Mouse (Mus musculus): ENCODE results near the gene Hsd17b3.

DNA sequence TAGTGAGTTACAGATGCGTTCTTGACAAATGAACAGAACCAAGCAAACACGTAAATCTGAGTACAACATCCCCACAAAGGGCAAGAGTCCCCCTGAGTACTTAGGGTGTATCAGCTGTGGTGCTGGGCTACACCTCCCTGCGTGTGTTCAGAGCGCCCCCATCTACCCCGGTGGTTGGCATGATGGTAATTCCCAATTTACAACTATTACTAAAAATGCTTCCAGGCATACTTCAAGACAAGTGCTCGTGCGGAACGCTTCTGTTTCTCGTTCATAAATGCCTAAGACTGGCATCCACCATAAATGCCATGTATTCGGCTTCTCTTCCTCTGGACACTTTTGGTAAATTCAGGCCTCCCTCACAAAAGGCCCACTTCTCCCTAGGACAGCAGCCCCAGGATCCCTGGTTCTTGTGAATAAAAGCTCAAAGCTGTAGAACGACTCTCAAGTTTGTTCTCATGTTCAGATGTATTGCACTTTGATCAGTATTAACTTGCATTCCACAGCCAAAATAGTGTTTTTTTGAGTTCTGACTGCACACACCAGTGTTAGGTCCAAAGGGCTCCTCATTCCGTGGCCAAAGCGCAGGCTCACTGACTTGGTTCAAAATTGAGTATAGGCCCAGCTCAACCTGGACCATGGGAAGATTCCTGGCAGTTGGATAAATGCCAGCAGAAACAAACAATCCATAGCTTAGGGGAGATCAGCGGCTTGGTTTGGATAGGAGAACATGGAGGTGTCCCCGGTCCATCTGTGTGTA is 40.8 kb upstream of the Hsd17b3 start:
- TF ChIP-seq CTCF (IDR thresholded peaks at IDR 0.05; ENCODE audit: low read depth) (peak; percentile 37), EP300 (IDR thresholded peaks at IDR 0.05; ENCODE audit: low read depth) (no peak)
